Mouse (Mus musculus) ES-E14 (cell line): Measurements from ENCODE around the gene Pde9a. TPM values are rescaled to one million over a fixed set of nuclear protein-coding genes. Genes with fewer than 3 reads are reported as not detected.

Experiments used
- DNase-seq: peaks from one replicate; pipeline ENCODE4 v3.0.0-alpha.2; 2013; ENCODE audit warnings: low read depth, low spot score
- H3K27ac ChIP-seq: 2 replicates; pipeline ENCODE4 v1.5.1; 2012; ENCODE audit warnings: low read depth, mild to moderate bottlenecking, low read length, moderate library complexity, mixed read lengths; ENCODE audit not compliant: poor library complexity, insufficient read depth, severe bottlenecking
- H3K36me3 ChIP-seq: 2 replicates; pipeline ENCODE4 v1.6.1; 2012; ENCODE audit warnings: mild to moderate bottlenecking, low read length, moderate library complexity, mixed read lengths; ENCODE audit not compliant: control insufficient read depth, poor library complexity, insufficient read depth, severe bottlenecking
- H3K4me1 ChIP-seq, 2 experiments: fragments of 150-350 bp in 1 of 2; sonication (generic) in 1 of 2; 2 replicates each; pipeline ENCODE4 v1.6.1; 2012; ENCODE audit warnings: low read length in 2 of 2, mild to moderate bottlenecking in 1 of 2, mixed read lengths in 1 of 2; ENCODE audit not compliant: control insufficient read depth in 2 of 2, insufficient read depth in 2 of 2, poor library complexity in 1 of 2
- H3K4me3 ChIP-seq, 2 experiments: fragments of 150-350 bp in 1 of 2; sonication (generic) in 1 of 2; 2 replicates each; pipeline ENCODE4 v1.5.1; 2012; ENCODE audit warnings: low read length in 2 of 2, low read depth in 1 of 2, mild to moderate bottlenecking in 1 of 2, mixed read lengths in 1 of 2; ENCODE audit not compliant: insufficient read depth in 1 of 2, poor library complexity in 1 of 2, severe bottlenecking in 1 of 2
- H3K9ac ChIP-seq: 2 replicates; pipeline ENCODE4 v1.6.1; 2012; ENCODE audit warnings: low read depth, mild to moderate bottlenecking, low read length, mixed read lengths; ENCODE audit not compliant: poor library complexity, insufficient read depth, severe bottlenecking
- H3K9me3 ChIP-seq: fragments of 150-350 bp; sonication (generic); 2 replicates; pipeline ENCODE4 v1.6.1; 2012; ENCODE audit warnings: low read depth, mild to moderate bottlenecking, low read length; ENCODE audit not compliant: control insufficient read depth, insufficient read depth
- CHD2 ChIP-seq: IDR thresholded peaks from 2 replicates; pipeline ENCODE4 v1.6.1; 2014; ENCODE audit warnings: mild to moderate bottlenecking, low read depth, low read length, inconsistent platforms
- HCFC1 ChIP-seq: IDR thresholded peaks from 2 replicates; pipeline ENCODE4 v1.6.1; 2012; ENCODE audit warnings: low read length, inconsistent platforms, borderline replicate concordance; ENCODE audit not compliant: insufficient read depth
- MAFK ChIP-seq: IDR thresholded peaks from 2 replicates; pipeline ENCODE4 v1.6.1; 2014; ENCODE audit warnings: mild to moderate bottlenecking, low read depth, low read length, inconsistent platforms; ENCODE audit not compliant: insufficient read depth
- ZC3H11A ChIP-seq: IDR thresholded peaks from 2 replicates; pipeline ENCODE4 v1.6.1; 2012; ENCODE audit warnings: low read depth, mild to moderate bottlenecking, inconsistent platforms, low read length, borderline replicate concordance
- ZNF384 ChIP-seq: IDR thresholded peaks from 2 replicates; pipeline ENCODE4 v1.6.1; 2012; ENCODE audit warnings: low read depth, low read length, inconsistent platforms
- in situ Hi-C, 2 experiments: fragments of 600-800 bp; cut with MboI; formaldehyde crosslinking; loops; one replicate each; pipeline ENCODE4 v1.15.1; 2025; ENCODE audit warnings: low sequenced_read_pairs in 2 of 2, inconsistent platforms in 1 of 2; ENCODE audit not compliant: unreplicated experiment in 2 of 2
- total RNA-seq: library from RNA; depleted of rRNA; stranded (reverse); fragments of 300-350 nt; gene quantifications from 2 replicates; pipeline ENCODE4 v1.2.3, GENCODE M21; 2012

Gene Pde9a
- total RNA-seq, 1 experiment: 3.9 TPM

- Histone ChIP-seq H3K9ac (no peak overlapping the region), H3K4me1 (0 out of 4 replicates have a peak, but pooled peaks cover 2% of the 10 kb centered on the region in 2 experiments), H3K36me3 (no peaks in the 10 kb centered on the region; the same call in 1 of the 2 replicates), H3K27ac (no peak overlapping the region), H3K4me3 (no peak overlapping the region), H3K9me3 (no peaks in the 10 kb centered on the region)
- in situ Hi-C loops: no loop called here
- TF ChIP-seq MAFK: no peak
- no peak for TF ChIP-seq ZNF384
- TF ChIP-seq CHD2: no peak
- no peak for TF ChIP-seq HCFC1
- TF ChIP-seq ZC3H11A: no peak
- DNase-seq: no peak
These were observed 76.5 kb downstream of the Pde9a start for GRCm38 (mm10) chr17:31462506-31462905.

GRCm38 (mm10) chr17:31466854-31467253 lies 80.8 kb downstream of the Pde9a start:
- no peak for TF ChIP-seq HCFC1
- TF ChIP-seq ZC3H11A: peak; percentile 62; the same call in 1 of the 2 replicates
- TF ChIP-seq ZNF384: no peak
- DNase-seq: no peak
- Histone ChIP-seq H3K9me3 (no peaks in the 10 kb centered on the region), H3K27ac (no peak overlapping the region), H3K9ac (no peak overlapping the region), H3K4me1 (peaks cover 2 to 7% of the 10 kb centered on the region in 2 experiments; a peak in 1 of 4 replicates), H3K36me3 (no peaks in the 10 kb centered on the region; the same call in 1 of the 2 replicates), H3K4me3 (no peak overlapping the region)
- in situ Hi-C loops: no loop called here

GRCm38 (mm10) chr17:31468496-31468895 lies 82.5 kb downstream of the Pde9a start:
- Histone ChIP-seq H3K9ac (no peak overlapping the region), H3K9me3 (no peaks in the 10 kb centered on the region), H3K36me3 (no peaks in the 10 kb centered on the region; the same call in 1 of the 2 replicates), H3K27ac (no peak overlapping the region), H3K4me1 (peaks cover 0 to 5% of the 10 kb centered on the region in 2 experiments; a peak in 1 of 4 replicates), H3K4me3 (no peak overlapping the region)
- in situ Hi-C loops: no loop called here
- TF ChIP-seq CHD2: no peak
- no peak for TF ChIP-seq ZNF384
- no peak for DNase-seq

GRCm38 (mm10) chr17:31470766-31471418 lies 84.9 kb downstream of the Pde9a start:
- H3K27ac ChIP-seq: no peak overlapping the region
- H3K4me1 ChIP-seq: peaks cover 0 to 5% of the 10 kb centered on the region in 2 experiments; a peak in 1 of 4 replicates
- in situ Hi-C loops: no loop called here
- TF ChIP-seq CHD2 (no peak), HCFC1 (no peak), ZNF384 (no peak), ZC3H11A (no peak), MAFK (no peak)
- H3K9me3 ChIP-seq: no peaks in the 10 kb centered on the region
- H3K9ac ChIP-seq: no peak overlapping the region
- no peak overlapping the region for H3K4me3 ChIP-seq
- DNase-seq: no peak
- H3K36me3 ChIP-seq: no peaks in the 10 kb centered on the region; the same call in 1 of the 2 replicates

GRCm38 (mm10) chr17:31474388-31474787 lies 88.4 kb downstream of the Pde9a start:
- Histone ChIP-seq H3K4me1 (peaks cover 0 to 14% of the 10 kb centered on the region in 2 experiments; a peak in 2 of 4 replicates), H3K27ac (no peak overlapping the region), H3K9me3 (no peaks in the 10 kb centered on the region), H3K9ac (no peak overlapping the region), H3K4me3 (no peak overlapping the region), H3K36me3 (no peaks in the 10 kb centered on the region; the same call in 1 of the 2 replicates)
- in situ Hi-C loops: no loop called here
- no peak for DNase-seq
- TF ChIP-seq ZC3H11A: no peak
- TF ChIP-seq ZNF384: no peak
- no peak for TF ChIP-seq MAFK
- TF ChIP-seq CHD2: no peak
- no peak for TF ChIP-seq HCFC1
